Mouse (Mus musculus) ES-Bruce4 (cell line): Measurements from ENCODE around the gene Tnfaip3.

Source experiments
- CTCF ChIP-seq: IDR thresholded peaks from one replicate; pipeline ENCODE4 v1.8.1; 2011; ENCODE audit warnings: low read depth, low read length
- EP300 ChIP-seq: IDR thresholded peaks from 2 replicates; pipeline ENCODE4 v1.6.1; 2011; ENCODE audit warnings: low read depth, low read length; ENCODE audit not compliant: insufficient read depth

GRCm38 (mm10) chr10:19007897-19008606 is 7.4 kb downstream of the Tnfaip3 start:
- TF ChIP-seq CTCF (no peak), EP300 (no peak)
